Mouse (Mus musculus) activated CD4-positive, CD25-positive, alpha-beta regulatory T cell, adult 4 months (primary cell): ENCODE measurements around the gene Sppl2b. TPM values are rescaled to one million over a fixed set of nuclear protein-coding genes. Genes with fewer than 3 reads are reported as not detected.

Source experiments
- polyA plus RNA-seq, 2 experiments: library from polyadenylated mRNA; unstranded; fragments of 100-300 nt; shearing (Covaris generic); gene quantifications; one replicate each; pipeline ENCODE4 v1.2.1; 2017

Gene Sppl2b
- polyA plus RNA-seq, 2 experiments from 2014 or later, result 8.9 to 18.4 TPM

Other genes starting within 250 kb of the Sppl2b start
- 10 to 100 TPM in 1 of 2 experiments, 1 to 10 TPM in 1; 9.5 to 11.5 TPM for gene Gm49322, start 249.3 kb upstream of the Sppl2b start, polyA plus RNA-seq
- 10 to 100 TPM; 13.3 to 16.1 TPM for gene Csnk1g2, start 232.4 kb upstream of the Sppl2b start, polyA plus RNA-seq
- gene Btbd2, start 198.2 kb upstream of the Sppl2b start, polyA plus RNA-seq, result 1 to 10 TPM; 5.5 to 6.1 TPM
- gene Mknk2, start 177.2 kb upstream of the Sppl2b start, polyA plus RNA-seq, result 10 to 100 TPM; 56.1 to 64.2 TPM
- gene Mob3a, start 153.3 kb upstream of the Sppl2b start, polyA plus RNA-seq, result 100 to 1,000 TPM; 212 to 221 TPM
- gene Izumo4, start 153.1 kb upstream of the Sppl2b start, polyA plus RNA-seq, result 10 to 100 TPM; 80.1 to 96.5 TPM
- 10 to 100 TPM; 22.7 to 24.0 TPM for gene Ap3d1, start 113.0 kb upstream of the Sppl2b start, polyA plus RNA-seq
- 10 to 100 TPM; 13.6 to 18.0 TPM for gene Dot1l, start 100.1 kb upstream of the Sppl2b start, polyA plus RNA-seq
- gene Sf3a2, start 57.1 kb upstream of the Sppl2b start, polyA plus RNA-seq, result 10 to 100 TPM; 18.9 to 19.9 TPM
- gene Plekhj1, start 56.6 kb upstream of the Sppl2b start, polyA plus RNA-seq, result 100 to 1,000 TPM; 121 to 156 TPM
- gene Amh, start 50.0 kb upstream of the Sppl2b start, polyA plus RNA-seq, result not detected
- gene Jsrp1, start 41.8 kb upstream of the Sppl2b start, polyA plus RNA-seq, result not detected
- 1,000 to 10,000 TPM; 1,826 to 2,667 TPM for gene Oaz1, start 28.6 kb upstream of the Sppl2b start, polyA plus RNA-seq
- gene Lingo3, start 11.2 kb upstream of the Sppl2b start, polyA plus RNA-seq, result not detected
- gene Lsm7, start 66 bp upstream of the Sppl2b start, polyA plus RNA-seq, result 100 to 1,000 TPM; 202 to 214 TPM
- not detected for gene Tmprss9, start 16.6 kb downstream of the Sppl2b start, polyA plus RNA-seq
- 100 to 1,000 TPM; 228 to 262 TPM for gene Timm13, start 45.7 kb downstream of the Sppl2b start, polyA plus RNA-seq
- gene Lmnb2, start 63.0 kb downstream of the Sppl2b start, polyA plus RNA-seq, result 1 to 10 TPM; 2.8 to 4.5 TPM
- gene Gadd45b, start 74.8 kb downstream of the Sppl2b start, polyA plus RNA-seq, result 10 to 100 TPM; 22.8 to 45.2 TPM
- gene Gng7, start 159.7 kb downstream of the Sppl2b start, polyA plus RNA-seq, result not detected
- under 1 TPM in 1 of 2 experiments, not detected in 1; 0.11 TPM for gene Diras1, start 170.4 kb downstream of the Sppl2b start, polyA plus RNA-seq
- gene Slc39a3, start 182.2 kb downstream of the Sppl2b start, polyA plus RNA-seq, result 1 to 10 TPM; 3.2 to 4.0 TPM
- 10 to 100 TPM; 54.7 to 68.3 TPM for gene Sgta, start 204.9 kb downstream of the Sppl2b start, polyA plus RNA-seq
- 1 to 10 TPM; 2.8 to 4.5 TPM for gene Thop1, start 214.8 kb downstream of the Sppl2b start, polyA plus RNA-seq
- not detected for gene Creb3l3, start 243.6 kb downstream of the Sppl2b start, polyA plus RNA-seq